Mouse (Mus musculus): ENCODE measurements around the gene Ldlrad3. TPM values are rescaled to one million over a fixed set of nuclear protein-coding genes. Genes with fewer than 3 reads are reported as not detected.

The Ldlrad3 gene
- total RNA-seq, 1 experiment from 2014 or later, result 10.8 TPM

- DNase-seq, result no peak
Measured at GRCm38 (mm10) chr2:102113801-102114200, 72.4 kb downstream of the Ldlrad3 start.

GRCm38 (mm10) chr2:102113323-102113722 is 72.9 kb downstream of the Ldlrad3 start:
- no peak for DNase-seq

- no peak for DNase-seq
Measured at GRCm38 (mm10) chr2:102111906-102112499, 74.2 kb downstream of the Ldlrad3 start.

GRCm38 (mm10) chr2:102110306-102110705 is 75.9 kb downstream of the Ldlrad3 start:
- no peak for DNase-seq

GRCm38 (mm10) chr2:102107280-102107679 is 78.9 kb downstream of the Ldlrad3 start:
- no peak for DNase-seq

- no peak for DNase-seq
Measured at GRCm38 (mm10) chr2:102106728-102107127, 79.5 kb downstream of the Ldlrad3 start.

GRCm38 (mm10) chr2:102105454-102105853 is 80.7 kb downstream of the Ldlrad3 start:
- DNase-seq, result no peak

- no peak for DNase-seq
Measured at GRCm38 (mm10) chr2:102103955-102104354, 82.2 kb downstream of the Ldlrad3 start.

GRCm38 (mm10) chr2:102100490-102100889 is 85.7 kb downstream of the Ldlrad3 start:
- DNase-seq, result no peak

- DNase-seq, result peak; percentile 21
Measured at GRCm38 (mm10) chr2:102099702-102100450, 86.3 kb downstream of the Ldlrad3 start.

GRCm38 (mm10) chr2:102099261-102099660 is 86.9 kb downstream of the Ldlrad3 start:
- no peak for DNase-seq

GRCm38 (mm10) chr2:102094773-102095172 is 91.4 kb downstream of the Ldlrad3 start:
- no peak for DNase-seq

GRCm38 (mm10) chr2:102094281-102094680 is 91.9 kb downstream of the Ldlrad3 start:
- DNase-seq, result no peak

GRCm38 (mm10) chr2:102092579-102092978 is 93.6 kb downstream of the Ldlrad3 start:
- DNase-seq, result no peak

- DNase-seq, result peak; percentile 77
Measured at GRCm38 (mm10) chr2:102091516-102092350, 94.5 kb downstream of the Ldlrad3 start.

GRCm38 (mm10) chr2:102087787-102088186 is 98.4 kb downstream of the Ldlrad3 start:
- DNase-seq, result no peak

- no peak for DNase-seq
Measured at GRCm38 (mm10) chr2:102086583-102086982, 99.6 kb downstream of the Ldlrad3 start.

GRCm38 (mm10) chr2:102082782-102083181 is 103.4 kb downstream of the Ldlrad3 start:
- no peak for DNase-seq

GRCm38 (mm10) chr2:102077554-102077953 is 108.6 kb downstream of the Ldlrad3 start:
- peak; percentile 62 for DNase-seq

GRCm38 (mm10) chr2:102076237-102076636 is 109.9 kb downstream of the Ldlrad3 start:
- DNase-seq, result no peak

- no peak for DNase-seq
Measured at GRCm38 (mm10) chr2:102073266-102074037, 112.7 kb downstream of the Ldlrad3 start.

- no peak for DNase-seq
Measured at GRCm38 (mm10) chr2:102072859-102073258, 113.3 kb downstream of the Ldlrad3 start.

Data from adrenal gland, postnatal 14 days (tissue).